Mouse (Mus musculus) layer of hippocampus, postnatal 14 days (tissue): ENCODE results near the gene Spata31d1d. TPM values are rescaled to one million over a fixed set of nuclear protein-coding genes. Genes with fewer than 3 reads are reported as not detected.

Source experiments
- DNase-seq, 2 experiments: peaks; one replicate each; pipeline ENCODE4 v3.0.0; 2021 to 2022; ENCODE audit warnings: low spot score in 2 of 2, mixed read lengths in 1 of 2
- total RNA-seq, 2 experiments: library from RNA; stranded (reverse); gene quantifications; 2 replicates each; pipeline ENCODE4 v1.2.3; 2021

The Spata31d1d gene
- total RNA-seq, 2 experiments from 2014 or later, result not detected

DNA sequence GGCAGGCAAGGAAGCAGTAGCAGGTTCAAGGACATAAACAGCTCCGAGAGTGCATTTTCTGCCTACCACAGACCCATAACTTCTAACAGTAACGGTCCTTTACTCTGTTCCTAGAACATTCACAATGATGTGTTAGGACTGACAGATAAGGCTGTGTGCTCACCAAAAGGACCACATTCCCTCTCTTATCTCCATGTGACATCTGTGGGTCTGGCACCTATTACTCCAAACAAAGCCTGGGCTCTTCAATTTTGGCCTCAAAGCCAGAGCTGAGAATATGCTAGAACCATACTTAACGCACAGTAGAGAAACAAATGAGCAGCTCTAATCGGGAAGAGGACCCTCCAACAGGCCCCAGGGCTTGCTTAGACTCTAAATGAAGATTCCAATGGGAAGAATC is 51.6 kb downstream of the Spata31d1d start:
- no peak for DNase-seq

DNA sequence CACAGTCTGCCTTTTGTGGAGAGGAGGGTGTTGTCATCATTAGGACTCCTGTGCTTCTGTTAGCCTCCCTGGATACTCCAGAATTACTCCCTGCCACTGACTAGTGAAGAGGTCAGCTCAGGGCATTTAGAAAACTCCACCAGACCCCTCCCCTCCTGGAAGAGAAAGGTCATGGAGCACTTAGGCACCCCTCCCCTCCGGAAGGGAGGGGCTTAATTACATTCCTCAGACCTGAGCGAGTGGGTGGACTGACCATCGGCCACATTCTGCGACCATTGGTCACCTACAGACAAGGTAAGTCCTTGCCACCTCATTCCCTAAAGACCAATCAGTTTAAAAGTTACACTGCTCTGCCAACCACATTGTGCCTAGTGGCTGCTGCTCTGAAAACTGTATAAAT is 52.2 kb downstream of the Spata31d1d start:
- DNase-seq, result no peak

DNA sequence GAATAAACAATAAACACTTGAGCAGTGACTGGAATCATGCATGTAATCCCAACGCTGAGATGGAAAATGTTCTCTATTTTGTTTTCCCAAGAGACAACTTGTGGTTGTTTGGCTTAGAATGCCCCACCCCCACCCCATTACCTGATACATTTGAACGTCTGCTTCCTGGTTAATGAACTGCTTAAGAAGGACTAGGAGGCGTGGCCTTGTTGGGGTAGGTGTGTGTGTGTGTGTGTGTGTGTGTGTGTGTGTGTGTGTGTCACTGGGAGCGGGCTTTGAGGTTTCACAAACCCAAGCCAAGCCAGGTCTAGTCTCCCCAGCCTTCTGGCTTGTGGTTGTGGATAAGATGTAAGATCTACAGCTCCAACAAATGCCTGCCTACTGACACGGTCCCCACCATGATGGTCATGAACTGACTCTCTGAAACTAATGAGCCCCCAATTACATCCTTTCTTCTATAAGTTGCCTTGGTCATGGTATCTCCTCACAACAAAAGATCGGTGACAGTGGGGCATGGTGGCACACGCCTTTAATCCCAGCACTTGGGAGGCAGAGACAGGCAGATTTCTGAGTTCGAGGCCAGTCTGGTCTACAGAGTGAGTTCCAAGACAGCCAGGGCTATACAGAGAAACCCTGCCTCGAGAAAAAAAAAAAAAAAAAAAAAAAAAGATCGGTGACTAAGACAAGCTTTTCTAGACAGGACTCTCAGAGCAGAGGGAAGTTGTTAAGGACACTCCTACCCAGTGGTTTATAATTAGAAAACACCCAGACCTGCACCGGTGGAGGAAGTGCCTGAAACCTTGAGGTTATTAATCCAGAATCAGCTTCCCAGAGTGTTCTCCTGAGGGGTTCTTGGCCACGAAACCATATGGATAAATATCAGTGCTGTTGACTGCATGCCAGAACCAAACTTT is 55.0 kb downstream of the Spata31d1d start:
- peak in 1 of 2 experiments; percentile 5 for DNase-seq

Other genes starting within 250 kb of the Spata31d1d start
- 100 to 1,000 TPM; 347 to 349 TPM for gene Agtpbp1, start 146.5 kb downstream of the Spata31d1d start, total RNA-seq
- 10 to 100 TPM; 85.8 to 92.9 TPM for gene Naa35, start 146.5 kb downstream of the Spata31d1d start, total RNA-seq
- 10 to 100 TPM; 57.0 to 59.4 TPM for gene Golm1, start 55.9 kb downstream of the Spata31d1d start, total RNA-seq
- gene 4921517D22Rik, start 37.6 kb downstream of the Spata31d1d start, total RNA-seq, result not detected
- gene Spata31d1a, start 21.4 kb downstream of the Spata31d1d start, total RNA-seq, result under 1 TPM; 0.12 to 0.26 TPM
- gene Spata31d1b, start 19.5 kb downstream of the Spata31d1d start, total RNA-seq, result under 1 TPM in 1 of 2 experiments, not detected in 1; 0.18 TPM
- gene 1700014D04Rik, start 15.0 kb upstream of the Spata31d1d start, total RNA-seq, result 1 to 10 TPM in 1 of 2 experiments, under 1 TPM in 1; 0.88 to 1.0 TPM
- 100 to 1,000 TPM; 123 to 129 TPM for gene Isca1, start 38.1 kb upstream of the Spata31d1d start, total RNA-seq
- not detected for gene Gm49354, start 50.5 kb upstream of the Spata31d1d start, total RNA-seq
- 10 to 100 TPM; 65.5 to 67.9 TPM for gene Tut7, start 91.4 kb upstream of the Spata31d1d start, total RNA-seq